In genomic region chr16:72356515-72357357, GRCm38 (mm10) we compare ENCODE assay signal across 8 mouse cellular contexts. TPM values are rescaled to one million over a fixed set of nuclear protein-coding genes. Genes with fewer than 3 reads are reported as not detected.
DNase-seq lines count a peak whose midpoint lies in the region; ATAC-seq and TF ChIP-seq lines count a peak whose summit lies in the region.

No protein-coding gene starts in this region.

- H3K9me3 ChIP-seq in hindbrain, postnatal 0 days (ENCODE audit: low read length): no peaks in the 10 kb centered on the region
- no peaks in the 10 kb centered on the region for H3K9me3 ChIP-seq in hindbrain, embryonic 12.5 days (replicated peaks)
- no peaks in the 10 kb centered on the region for H3K9me3 ChIP-seq in neural tube, embryonic 12.5 days
- no peaks in the 10 kb centered on the region for H3K9me3 ChIP-seq in neural tube, embryonic 15.5 days (replicated peaks)

- H3K27me3 ChIP-seq in hindbrain, postnatal 0 days (ENCODE audit: insufficient read depth, low read length): no peaks in the 10 kb centered on the region
- no peaks in the 10 kb centered on the region for H3K27me3 ChIP-seq in hindbrain, embryonic 12.5 days
- no peaks in the 10 kb centered on the region for H3K27me3 ChIP-seq in neural tube, embryonic 12.5 days (replicated peaks)
- no peaks in the 10 kb centered on the region for H3K27me3 ChIP-seq in neural tube, embryonic 15.5 days (replicated peaks)

- WGBS in hindbrain, postnatal 0 days: 85% methylated on average over 2 of the region's 2 CpGs
- WGBS in hindbrain, embryonic 12.5 days: 82% methylated on average over 2 of the region's 2 CpGs
- WGBS in neural tube, embryonic 12.5 days: 84% methylated on average over 2 of the region's 2 CpGs
- 75% methylated on average over 2 of the region's 2 CpGs for WGBS in neural tube, embryonic 15.5 days

- H3K9ac ChIP-seq in hindbrain, postnatal 0 days (replicated peaks; ENCODE audit: low read length): no peak overlapping the region
- no peak overlapping the region for H3K9ac ChIP-seq in hindbrain, embryonic 12.5 days
- H3K9ac ChIP-seq in neural tube, embryonic 12.5 days: no peak overlapping the region
- no peak overlapping the region for H3K9ac ChIP-seq in neural tube, embryonic 15.5 days (replicated peaks)

- H3K4me3 ChIP-seq in hindbrain, postnatal 0 days (ENCODE audit: low read length): no peak overlapping the region
- no peak overlapping the region for H3K4me3 ChIP-seq in hindbrain, embryonic 12.5 days
- H3K4me3 ChIP-seq in neural tube, embryonic 12.5 days: no peak overlapping the region
- no peak overlapping the region for H3K4me3 ChIP-seq in neural tube, embryonic 15.5 days (replicated peaks)

- H3K4me2 ChIP-seq in hindbrain, postnatal 0 days (ENCODE audit: low read depth, low read length): no peak overlapping the region
- H3K4me2 ChIP-seq in hindbrain, embryonic 12.5 days (replicated peaks): no peak overlapping the region
- H3K4me2 ChIP-seq in neural tube, embryonic 12.5 days (replicated peaks): no peak overlapping the region
- H3K4me2 ChIP-seq in neural tube, embryonic 15.5 days: no peak overlapping the region

- no peak overlapping the region for H3K27ac ChIP-seq in hindbrain, postnatal 0 days
- no peak overlapping the region for H3K27ac ChIP-seq in hindbrain, embryonic 12.5 days
- no peak overlapping the region for H3K27ac ChIP-seq in neural tube, embryonic 12.5 days
- no peak overlapping the region for H3K27ac ChIP-seq in neural tube, embryonic 15.5 days (replicated peaks)

- TF ChIP-seq CTCF in hindbrain, postnatal 0 days (IDR thresholded peaks at IDR 0.05; ENCODE audit: low read depth): peak; percentile 67

- ATAC-seq in hindbrain, postnatal 0 days: no peak
- ATAC-seq in hindbrain, embryonic 12.5 days (ENCODE audit: low FRiP score): no peak; the same call in 1 of the 2 replicates
- ATAC-seq in neural tube, embryonic 12.5 days (ENCODE audit: low FRiP score, low read depth): peak; percentile 65; the same call in 1 of the 2 replicates
- ATAC-seq in neural tube, embryonic 15.5 days (ENCODE audit: low FRiP score): no peak
- no peak for ATAC-seq in monocyte, adult 5-6 weeks (replicated peaks; ENCODE audit: insufficient number of reproducible peaks, low FRiP score, low TSS enrichment, poor library complexity, severe bottlenecking)

- no peaks in the 10 kb centered on the region for H3K36me3 ChIP-seq in hindbrain, postnatal 0 days (ENCODE audit: insufficient read depth, low read length)
- H3K36me3 ChIP-seq in hindbrain, embryonic 12.5 days: no peaks in the 10 kb centered on the region
- H3K36me3 ChIP-seq in neural tube, embryonic 12.5 days: no peaks in the 10 kb centered on the region
- no peaks in the 10 kb centered on the region for H3K36me3 ChIP-seq in neural tube, embryonic 15.5 days

- no peaks in the 10 kb centered on the region for H3K4me1 ChIP-seq in hindbrain, postnatal 0 days (ENCODE audit: insufficient read depth, low read length)
- no peaks in the 10 kb centered on the region for H3K4me1 ChIP-seq in hindbrain, embryonic 12.5 days
- no peaks in the 10 kb centered on the region for H3K4me1 ChIP-seq in neural tube, embryonic 12.5 days
- H3K4me1 ChIP-seq in neural tube, embryonic 15.5 days: no peaks in the 10 kb centered on the region

- DNase-seq in hindbrain, postnatal 0 days (ENCODE audit: low spot score): peak; percentile 83
- peak; percentile 1 for DNase-seq in c-Kit-positive CD71-positive TER-119-positive erythroid progenitor cells, embryonic 14.5 days (ENCODE audit: low spot score)
- DNase-seq in retina, postnatal 1 day: peak; percentile 64
- no peak for DNase-seq in thymus, adult 18-20 months

RNA-seq across cellular contexts. Expression of gene Robo1, which starts 48.6 kb away (rescaled TPM):
- total RNA-seq in hindbrain, postnatal 0 days (2014; rRNA removed): 57.9 and 69.8 TPM in 2 replicates
- 17.7 and 20.4 TPM in 2 replicates for polyA plus RNA-seq in hindbrain, postnatal 0 days (2015; fragmentation: Nextera tagmentation; extraction: Ambion mirVana)
- polyA plus RNA-seq in hindbrain, embryonic 12.5 days (2016; fragmentation: Nextera tagmentation; extraction: Ambion mirVana): 83.9 and 96.7 TPM in 2 replicates
- 69.5 and 75.9 TPM in 2 replicates for polyA plus RNA-seq in neural tube, embryonic 12.5 days (2016; fragmentation: Nextera tagmentation; extraction: Ambion mirVana)
- polyA plus RNA-seq in neural tube, embryonic 15.5 days (2015; fragmentation: Nextera tagmentation; extraction: Ambion mirVana): 32.2 and 33.2 TPM in 2 replicates
- total RNA-seq in monocyte, adult 5-6 weeks (2017): not detected in 3 replicates

Comparison
In these comparisons a context has a peak if more than half of its experiments do, and no peak if none do; other contexts are left out.
1. DNase-seq: peak in hindbrain, postnatal 0 days (single experiment), c-Kit-positive CD71-positive TER-119-positive erythroid progenitor cells, embryonic 14.5 days (single experiment) and retina, postnatal 1 day (single experiment); none in thymus, adult 18-20 months (0 of 2).